ENCODE assay signal across 8 mouse cellular contexts in the genomic region with DNA sequence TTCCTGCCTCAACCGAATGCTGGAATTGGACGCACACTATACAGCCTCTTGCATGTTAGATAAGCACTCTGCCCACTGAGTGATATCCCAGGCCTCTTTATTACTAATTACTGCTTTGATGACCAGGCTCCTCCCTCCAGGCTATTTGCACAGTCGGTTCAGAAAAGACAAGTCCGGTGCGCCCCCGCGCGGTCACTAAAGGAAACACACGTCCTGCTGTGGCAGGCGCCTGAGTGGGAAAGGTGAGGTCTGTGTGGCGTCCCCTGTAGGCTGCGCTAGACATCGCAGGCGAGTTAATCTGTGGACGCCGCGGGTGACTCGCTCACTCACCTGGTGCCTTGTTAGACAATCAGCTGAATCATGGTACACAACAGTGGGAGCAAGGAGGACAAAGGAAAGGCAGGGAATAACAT. TPM values are rescaled to one million over a fixed set of nuclear protein-coding genes. Genes with fewer than 3 reads are reported as not detected.
A peak's percentile ranks its signal among the peaks of the same experiment; 100 is the strongest.
DNase-seq lines count a peak whose midpoint lies in the region; ATAC-seq and TF ChIP-seq lines count a peak whose summit lies in the region.

No protein-coding gene starts in this region.

- H3K9ac ChIP-seq in intestine, embryonic 16.5 days (ENCODE audit: low read depth, low read length), result no peak overlapping the region
- H3K9ac ChIP-seq in midbrain, embryonic 11.5 days (ENCODE audit: low read length), result no peak overlapping the region

- WGBS in intestine, embryonic 16.5 days, result under 1% methylated on average over 18 of the region's 18 CpGs
- WGBS in midbrain, embryonic 11.5 days, result 3% methylated on average over 18 of the region's 18 CpGs

- H3K27me3 ChIP-seq in intestine, embryonic 16.5 days (replicated peaks; ENCODE audit: control insufficient read depth, insufficient read depth, low read length), result no peaks in the 10 kb centered on the region
- no peaks in the 10 kb centered on the region for H3K27me3 ChIP-seq in midbrain, embryonic 11.5 days (ENCODE audit: control insufficient read depth, insufficient read depth, low read length)

- DNase-seq in adrenal gland, adult 18-20 months (ENCODE audit: low spot score in 2 of 2), result peak; percentile 97 to 98
- peak; percentile 95 for DNase-seq in gastrocnemius, postnatal 14 days
- DNase-seq in left cerebral cortex, postnatal 14 days (ENCODE audit: low spot score in 2 of 2), result peak; percentile 95 to 97
- peak; percentile 99 for DNase-seq in midbrain, embryonic 11.5 days (ENCODE audit: low spot score, missing footprints)
- peak; percentile 95 for DNase-seq in right cerebral cortex, postnatal 4 days
- peak; percentile 91 to 98 for DNase-seq in urinary bladder, postnatal 4 days (ENCODE audit: low spot score in 2 of 2)

- intact Hi-C loops in gastrocnemius, postnatal 14 days (cut with DNase I; ENCODE audit: low total_unique reads), result loop anchor here (10.0 kb wide), 1 partner anchor 142 kb away; a partner anchor contains a TSS
- intact Hi-C loops in left cerebral cortex, postnatal 14 days (cut with DNase I), result loop anchor here (2.0 kb wide), 1 partner anchor 66 kb away; no protein-coding TSS in a partner anchor

- H3K9me3 ChIP-seq in intestine, embryonic 16.5 days (ENCODE audit: control insufficient read depth, low read length), result no peaks in the 10 kb centered on the region
- no peaks in the 10 kb centered on the region for H3K9me3 ChIP-seq in midbrain, embryonic 11.5 days (ENCODE audit: control insufficient read depth, low read length)

- H3K4me3 ChIP-seq in cortical plate, adult 2 months (ENCODE audit: insufficient read depth, low read length), result no peak overlapping the region
- no peak overlapping the region for H3K4me3 ChIP-seq in intestine, embryonic 16.5 days (ENCODE audit: low read length)
- H3K4me3 ChIP-seq in midbrain, embryonic 11.5 days (ENCODE audit: low read depth, low read length), result no peak overlapping the region

- no peaks in the 10 kb centered on the region for H3K36me3 ChIP-seq in intestine, embryonic 16.5 days (ENCODE audit: control insufficient read depth, insufficient read depth, low read length)
- H3K36me3 ChIP-seq in midbrain, embryonic 11.5 days (ENCODE audit: control insufficient read depth, insufficient read depth, low read length), result no peaks in the 10 kb centered on the region

- ATAC-seq in intestine, embryonic 16.5 days, result peak; percentile 63
- ATAC-seq in midbrain, embryonic 11.5 days (ENCODE audit: low FRiP score), result peak; percentile 59; the same call in 1 of the 2 replicates

- H3K4me2 ChIP-seq in intestine, embryonic 16.5 days (ENCODE audit: low read depth, low read length), result no peak overlapping the region
- no peak overlapping the region for H3K4me2 ChIP-seq in midbrain, embryonic 11.5 days

- no peaks in the 10 kb centered on the region for H3K4me1 ChIP-seq in cortical plate, adult 2 months (ENCODE audit: control insufficient read depth, insufficient read depth, low read length)
- H3K4me1 ChIP-seq in intestine, embryonic 16.5 days (ENCODE audit: control insufficient read depth, insufficient read depth, low read length), result peaks cover 4% of the 10 kb centered on the region
- H3K4me1 ChIP-seq in midbrain, embryonic 11.5 days (ENCODE audit: control insufficient read depth, insufficient read depth, low read length), result no peaks in the 10 kb centered on the region

- no peak for TF ChIP-seq POLR2A in cortical plate, adult 2 months (IDR thresholded peaks at IDR 0.05; ENCODE audit: extremely low read depth, insufficient read depth, low read length)

- H3K27ac ChIP-seq in cortical plate, adult 2 months (ENCODE audit: insufficient read depth, low read length), result no peak overlapping the region
- no peak overlapping the region for H3K27ac ChIP-seq in intestine, embryonic 16.5 days (ENCODE audit: low read length)
- no peak overlapping the region for H3K27ac ChIP-seq in midbrain, embryonic 11.5 days (ENCODE audit: low read depth, low read length)

- peak; percentile 98 for TF ChIP-seq CTCF in cortical plate, adult 2 months (IDR thresholded peaks at IDR 0.05; ENCODE audit: extremely low read depth, insufficient read depth, low read length)

RNA-seq across cellular contexts. Expression of a gene that starts 11.0 kb away (rescaled TPM):
- total RNA-seq in adrenal gland, adult 18-20 months (2021), result 1 to 10 TPM in 1 of 2 experiments, under 1 TPM in 1; 0.76 to 1.5 TPM
- polyA plus RNA-seq in cortical plate, adult 2 months (2012; rRNA removed), result 0.98 and 1.1 TPM in 2 replicates
- total RNA-seq in gastrocnemius, postnatal 14 days (2021), result 10 to 100 TPM; 50.0 to 63.6 TPM
- polyA plus RNA-seq in intestine, embryonic 16.5 days (2015; fragmentation: Nextera tagmentation; extraction: Ambion mirVana), result 1.1 and 1.3 TPM in 2 replicates
- total RNA-seq in left cerebral cortex, postnatal 14 days (2021), result 1 to 10 TPM; 1.2 to 2.2 TPM
- polyA plus RNA-seq in midbrain, embryonic 11.5 days (2014; fragmentation: Nextera tagmentation; extraction: Ambion mirVana), result 0.51 and 0.53 TPM in 2 replicates

RNA-seq across cellular contexts. Expression of a gene that starts 15.3 kb away (rescaled TPM):
- 10 to 100 TPM; 18.1 to 22.1 TPM for total RNA-seq in adrenal gland, adult 18-20 months (2021)
- polyA plus RNA-seq in cortical plate, adult 2 months (2012; rRNA removed), result 14.4 and 15.0 TPM in 2 replicates
- total RNA-seq in gastrocnemius, postnatal 14 days (2021), result 1 to 10 TPM; 2.3 to 2.5 TPM
- polyA plus RNA-seq in intestine, embryonic 16.5 days (2015; fragmentation: Nextera tagmentation; extraction: Ambion mirVana), result 6.5 and 7.5 TPM in 2 replicates
- total RNA-seq in left cerebral cortex, postnatal 14 days (2021), result 10 to 100 TPM; 17.9 to 21.1 TPM
- polyA plus RNA-seq in midbrain, embryonic 11.5 days (2014; fragmentation: Nextera tagmentation; extraction: Ambion mirVana), result 3.3 and 3.7 TPM in 2 replicates

RNA-seq across cellular contexts. Expression of a gene that starts 58.7 kb away (rescaled TPM):
- 100 to 1,000 TPM; 128 to 132 TPM for total RNA-seq in adrenal gland, adult 18-20 months (2021)
- 64.5 and 65.4 TPM in 2 replicates for polyA plus RNA-seq in cortical plate, adult 2 months (2012; rRNA removed)
- 10 to 100 TPM; 66.0 to 67.2 TPM for total RNA-seq in gastrocnemius, postnatal 14 days (2021)
- 271 and 297 TPM in 2 replicates for polyA plus RNA-seq in intestine, embryonic 16.5 days (2015; fragmentation: Nextera tagmentation; extraction: Ambion mirVana)
- total RNA-seq in left cerebral cortex, postnatal 14 days (2021), result 100 to 1,000 TPM; 124 to 129 TPM
- 561 and 604 TPM in 2 replicates for polyA plus RNA-seq in midbrain, embryonic 11.5 days (2014; fragmentation: Nextera tagmentation; extraction: Ambion mirVana)

RNA-seq across cellular contexts. Expression of a gene that starts 59.0 kb away (rescaled TPM):
- total RNA-seq in adrenal gland, adult 18-20 months (2021), result 10 to 100 TPM; 49.4 to 52.4 TPM
- 29.6 and 31.5 TPM in 2 replicates for polyA plus RNA-seq in cortical plate, adult 2 months (2012; rRNA removed)
- total RNA-seq in gastrocnemius, postnatal 14 days (2021), result 10 to 100 TPM; 24.0 to 25.1 TPM
- polyA plus RNA-seq in intestine, embryonic 16.5 days (2015; fragmentation: Nextera tagmentation; extraction: Ambion mirVana), result 64.2 and 66.9 TPM in 2 replicates
- 10 to 100 TPM; 22.4 to 23.5 TPM for total RNA-seq in left cerebral cortex, postnatal 14 days (2021)
- 42.7 and 45.0 TPM in 2 replicates for polyA plus RNA-seq in midbrain, embryonic 11.5 days (2014; fragmentation: Nextera tagmentation; extraction: Ambion mirVana)

Comparison
In these comparisons a context has a peak if more than half of its experiments do, and no peak if none do; other contexts are left out.
1. RNA of a gene that starts 11.0 kb away (total RNA-seq): 50.0 to 63.6 TPM in gastrocnemius, postnatal 14 days; 1.2 to 2.2 TPM in left cerebral cortex, postnatal 14 days and 0.76 to 1.5 TPM in adrenal gland, adult 18-20 months; every median in the first group is over 10 times any median in the second.
2. RNA of a gene that starts 15.3 kb away (total RNA-seq): 18.1 to 22.1 TPM in adrenal gland, adult 18-20 months and 17.9 to 21.1 TPM in left cerebral cortex, postnatal 14 days; 2.3 to 2.5 TPM in gastrocnemius, postnatal 14 days; every median in the first group is over 4 times any median in the second.
3. Peak in every context shown above with its lines, with median percentiles within 50 percentile points of each other: DNase-seq.